Mouse (Mus musculus): ENCODE measurements at regions not wholly inside any gene's neighbourhood (a gene's known extent, or its start where the extent isn't known, plus 50 kb on each side); places are given as distances from the start of the nearest gene placed in this dataset.

DNA sequence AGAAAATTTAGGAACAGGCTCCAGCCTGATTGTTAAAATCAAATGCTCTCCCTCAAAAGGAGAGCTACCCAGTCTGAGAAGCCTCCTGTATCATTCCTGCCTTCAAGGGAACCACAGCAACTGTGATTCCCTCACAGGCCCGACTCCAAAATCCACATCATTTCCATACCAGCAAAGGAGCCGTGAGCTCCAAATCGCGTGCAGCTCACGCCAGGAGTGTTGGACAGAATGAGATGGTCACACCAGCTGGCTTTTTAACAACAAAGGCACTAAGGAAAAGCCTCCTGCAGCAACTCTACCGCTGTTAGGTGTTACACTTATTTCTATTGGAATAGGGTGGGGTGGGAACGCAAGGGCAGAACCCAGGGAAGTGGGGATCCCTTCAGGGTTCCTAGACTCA is 277.6 kb downstream of the Psat1 start:
- TF ChIP-seq EP300 (IDR thresholded peaks at IDR 0.05; ENCODE audit: insufficient read depth, low read depth, low read length): no peak
- no peak for TF ChIP-seq CTCF (IDR thresholded peaks at IDR 0.05)
